Mouse (Mus musculus): ENCODE data around the gene Fut11. TPM values are rescaled to one million over a fixed set of nuclear protein-coding genes. Genes with fewer than 3 reads are reported as not detected.

The Fut11 gene
- polyA plus RNA-seq, 1 experiment from 2014 or later = 6.3 TPM

DNA sequence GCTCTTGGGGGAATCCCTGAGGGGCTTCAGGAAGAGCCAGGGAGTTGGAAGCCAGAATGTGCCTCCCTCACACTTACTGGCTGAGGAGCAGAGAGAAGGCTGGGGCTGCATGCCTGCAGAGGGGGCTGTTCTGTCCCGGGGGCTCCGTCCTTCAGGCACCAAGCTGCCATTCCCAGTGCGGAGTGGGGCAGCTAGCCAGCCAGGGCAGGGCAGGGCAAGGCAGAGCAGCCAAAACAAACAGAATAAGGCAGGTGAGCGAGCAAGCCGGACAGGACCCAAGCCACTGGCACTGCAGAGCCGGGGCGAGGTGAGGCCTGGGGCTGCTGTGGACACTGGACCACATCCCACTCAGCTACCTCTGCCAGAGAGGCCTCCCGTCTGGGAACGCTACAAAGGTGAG, 46.5 kb downstream of the Fut11 start:
- Histone ChIP-seq H3K27ac (no peak overlapping the region), H3K4me3 (ENCODE audit: inconsistent target) (no peak overlapping the region), H3K79me2 (ENCODE audit: inconsistent target) (no peaks in the 10 kb centered on the region), H3K36me3 (ENCODE audit: inconsistent target) (peaks cover 23% of the 10 kb centered on the region; the same call in 1 of the 2 replicates)
- WGBS (ENCODE audit: missing documents) = 97% methylated on average over 9 of the region's 9 CpGs

DNA sequence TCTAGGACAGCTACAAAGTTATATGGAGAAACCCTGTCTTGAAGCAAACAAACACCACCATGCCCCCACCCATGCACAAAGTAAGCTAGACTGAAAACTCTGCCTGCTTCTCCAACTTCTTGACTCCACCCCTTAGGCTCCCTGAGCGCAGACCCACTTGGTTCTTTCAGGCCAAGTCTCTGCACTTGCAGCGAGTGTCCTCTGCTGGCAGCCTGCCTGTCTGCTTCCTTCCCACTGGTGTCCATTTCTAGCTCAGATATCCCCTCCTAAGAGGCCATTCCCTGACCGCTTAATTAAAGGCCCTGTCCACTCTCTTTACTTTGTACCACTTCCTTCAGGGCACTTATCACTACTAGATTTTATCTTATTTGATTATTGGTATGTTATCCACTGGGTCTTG, 48.8 kb downstream of the Fut11 start:
- H3K27ac ChIP-seq = no peak overlapping the region
- WGBS (ENCODE audit: missing documents) = 87% methylated on average over 3 of the region's 3 CpGs
- no peaks in the 10 kb centered on the region for H3K79me2 ChIP-seq (ENCODE audit: inconsistent target)
- peaks cover 23% of the 10 kb centered on the region; the same call in 1 of the 2 replicates for H3K36me3 ChIP-seq (ENCODE audit: inconsistent target)
- H3K4me3 ChIP-seq (ENCODE audit: inconsistent target) = no peak overlapping the region

DNA sequence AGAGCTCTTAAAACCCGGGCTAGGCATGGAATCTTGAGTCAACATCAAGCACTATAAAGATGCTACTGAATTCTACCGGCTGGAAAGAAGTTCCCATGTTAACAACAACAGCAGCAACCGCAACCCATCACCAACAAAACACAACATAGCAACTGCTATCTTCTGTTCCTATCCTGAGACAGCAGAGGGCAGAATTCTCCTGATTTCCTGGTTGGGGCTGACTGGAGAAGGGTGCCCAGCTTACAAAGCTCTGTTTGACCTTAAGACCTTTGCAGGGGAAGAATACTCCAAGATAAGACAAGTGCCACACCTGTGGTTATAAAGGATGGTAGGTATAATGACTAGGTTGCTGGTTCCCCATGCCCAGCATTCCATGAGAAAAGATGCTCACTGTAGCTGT, 52.2 kb downstream of the Fut11 start:
- H3K36me3 ChIP-seq (ENCODE audit: inconsistent target) = peaks cover 11% of the 10 kb centered on the region; the same call in 1 of the 2 replicates
- WGBS (ENCODE audit: missing documents) = 82% methylated on average over 3 of the region's 3 CpGs
- H3K27ac ChIP-seq = no peak overlapping the region
- no peaks in the 10 kb centered on the region for H3K79me2 ChIP-seq (ENCODE audit: inconsistent target)
- H3K4me3 ChIP-seq (ENCODE audit: inconsistent target) = no peak overlapping the region

DNA sequence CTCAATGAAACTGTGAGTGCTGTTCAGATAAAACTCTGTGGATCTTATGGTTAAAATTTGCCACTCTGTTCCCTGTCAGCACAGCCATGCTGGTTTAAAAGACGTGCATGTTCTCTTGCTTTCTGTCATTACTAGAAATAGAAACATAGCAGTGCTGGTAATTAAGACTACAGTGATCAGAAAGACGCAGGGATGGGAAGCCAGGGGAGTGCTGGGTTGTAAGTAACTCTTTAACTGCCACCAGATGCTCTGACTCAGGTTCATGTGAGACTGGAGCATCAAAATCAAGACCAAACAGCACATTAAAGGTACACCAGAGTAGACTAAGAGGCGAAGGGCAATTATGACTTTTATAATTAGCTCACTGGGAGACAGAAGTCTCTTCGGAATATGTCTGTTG, 53.6 kb downstream of the Fut11 start:
- no peak overlapping the region for H3K27ac ChIP-seq
- H3K36me3 ChIP-seq (ENCODE audit: inconsistent target) = peaks cover 10% of the 10 kb centered on the region; the same call in 1 of the 2 replicates
- H3K4me3 ChIP-seq (ENCODE audit: inconsistent target) = no peak overlapping the region
- 84% methylated on average over 4 of the region's 4 CpGs for WGBS (ENCODE audit: missing documents)
- no peaks in the 10 kb centered on the region for H3K79me2 ChIP-seq (ENCODE audit: inconsistent target)

DNA sequence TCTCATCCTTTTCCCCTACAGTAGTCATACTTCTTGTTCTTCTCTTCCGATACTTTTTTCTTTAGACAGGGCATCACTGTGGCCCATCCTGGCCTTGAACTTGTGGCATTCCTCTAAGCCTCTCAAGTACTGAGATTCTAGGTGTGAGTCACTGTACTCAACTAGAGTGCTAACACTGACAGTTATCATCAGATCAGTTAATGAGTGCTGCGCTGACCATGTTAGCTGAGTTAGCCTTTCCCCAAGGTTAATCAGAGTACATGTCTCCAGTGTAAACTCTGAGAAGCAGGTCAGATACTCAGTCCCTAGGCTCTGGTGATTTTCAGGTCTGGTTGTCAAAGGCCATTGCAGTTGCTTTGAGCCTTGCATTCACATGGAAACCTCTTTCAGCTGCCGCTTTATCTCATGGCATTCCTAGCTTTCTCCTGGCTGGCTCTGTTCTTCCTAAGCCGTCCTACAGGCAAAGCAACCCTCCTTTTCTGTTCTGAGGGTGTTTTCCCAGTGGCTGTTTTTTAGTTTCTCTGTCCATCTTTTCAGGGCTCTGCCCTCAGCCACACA, 54.8 kb downstream of the Fut11 start:
- Histone ChIP-seq H3K27ac (no peak overlapping the region), H3K79me2 (ENCODE audit: inconsistent target) (no peaks in the 10 kb centered on the region), H3K36me3 (ENCODE audit: inconsistent target) (peaks cover 10% of the 10 kb centered on the region; the same call in 1 of the 2 replicates), H3K4me3 (ENCODE audit: inconsistent target) (no peak overlapping the region)
- 98% methylated on average over 4 of the region's 4 CpGs for WGBS (ENCODE audit: missing documents)

DNA sequence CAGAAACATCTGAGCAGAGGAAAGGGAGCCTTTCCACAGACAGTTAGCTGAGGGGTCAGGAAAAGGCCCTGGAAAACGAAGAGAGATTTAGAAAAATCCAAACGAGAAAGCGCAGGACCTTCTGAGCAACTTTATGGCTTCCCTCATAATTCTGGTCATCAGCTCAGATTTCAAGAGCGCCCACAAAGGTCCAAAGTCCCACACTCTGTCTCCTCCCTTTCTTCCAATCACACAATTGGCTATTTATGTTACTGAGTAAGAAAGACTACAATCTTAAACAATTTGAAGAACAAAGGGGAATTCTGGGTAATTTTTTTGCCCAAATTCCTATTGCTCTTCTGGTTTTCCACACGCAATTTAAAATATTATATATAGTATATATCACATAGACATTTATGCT, 55.7 kb downstream of the Fut11 start:
- Histone ChIP-seq H3K36me3 (ENCODE audit: inconsistent target) (peaks cover 6% of the 10 kb centered on the region; the same call in 1 of the 2 replicates), H3K4me3 (ENCODE audit: inconsistent target) (no peak overlapping the region), H3K79me2 (ENCODE audit: inconsistent target) (no peaks in the 10 kb centered on the region), H3K27ac (no peak overlapping the region)
- WGBS (ENCODE audit: missing documents) = 95% methylated on average over 5 of the region's 5 CpGs

Other genes with a start within 250 kb of the Fut11 start
- not detected in 3 replicates for gene Cfap70, start 242.7 kb upstream of the Fut11 start, polyA plus RNA-seq (2018)
- gene Anxa7, start 214.8 kb upstream of the Fut11 start, polyA plus RNA-seq (2018) = 105 to 128 TPM (median 106 TPM) in 3 replicates
- 0.57 TPM in 1 of 3 replicates, not detected in the others for gene Mss51, start 198.1 kb upstream of the Fut11 start, polyA plus RNA-seq (2018)
- 39.2 to 44.9 TPM (median 43.1 TPM) in 3 replicates for gene Ppp3cb, start 148.4 kb upstream of the Fut11 start, polyA plus RNA-seq (2018)
- gene Usp54, start 53.9 kb upstream of the Fut11 start, polyA plus RNA-seq (2018) = 2.2 to 2.9 TPM (median 2.5 TPM) in 3 replicates
- 0.37 to 1.8 TPM (median 0.59 TPM) in 3 replicates for gene Myoz1, start 38.4 kb upstream of the Fut11 start, polyA plus RNA-seq (2018)
- gene Synpo2l, start 26.6 kb upstream of the Fut11 start, polyA plus RNA-seq (2018) = not detected in 3 replicates
- gene Sec24c, start 20.7 kb upstream of the Fut11 start, polyA plus RNA-seq (2018) = 43.0 to 56.3 TPM (median 51.3 TPM) in 3 replicates
- 58.9 to 120 TPM (median 68.1 TPM) in 3 replicates for gene Chchd1, start 8.0 kb downstream of the Fut11 start, polyA plus RNA-seq (2018)
- gene Zswim8, start 12.6 kb downstream of the Fut11 start, polyA plus RNA-seq (2018) = 38.2 to 53.2 TPM (median 47.0 TPM) in 3 replicates
- gene Ndst2, start 39.6 kb downstream of the Fut11 start, polyA plus RNA-seq (2018) = 30.3 to 67.9 TPM (median 35.8 TPM) in 3 replicates
- 12.2 to 24.7 TPM (median 16.2 TPM) in 3 replicates for gene Camk2g, start 99.1 kb downstream of the Fut11 start, polyA plus RNA-seq (2018)
- gene Plau, start 141.7 kb downstream of the Fut11 start, polyA plus RNA-seq (2018) = 44.2 to 693 TPM (median 52.7 TPM) in 3 replicates
- 14.0 to 27.3 TPM (median 15.5 TPM) in 3 replicates for gene Vcl, start 234.4 kb downstream of the Fut11 start, polyA plus RNA-seq (2018)